Mouse (Mus musculus): Measurements from ENCODE around the gene Tmem38b. TPM values are rescaled to one million over a fixed set of nuclear protein-coding genes. Genes with fewer than 3 reads are reported as not detected.

Gene Tmem38b
- total and polyA plus RNA-seq, 3 experiments = 3.1 to 5.9 TPM; not detected in 1

DNA sequence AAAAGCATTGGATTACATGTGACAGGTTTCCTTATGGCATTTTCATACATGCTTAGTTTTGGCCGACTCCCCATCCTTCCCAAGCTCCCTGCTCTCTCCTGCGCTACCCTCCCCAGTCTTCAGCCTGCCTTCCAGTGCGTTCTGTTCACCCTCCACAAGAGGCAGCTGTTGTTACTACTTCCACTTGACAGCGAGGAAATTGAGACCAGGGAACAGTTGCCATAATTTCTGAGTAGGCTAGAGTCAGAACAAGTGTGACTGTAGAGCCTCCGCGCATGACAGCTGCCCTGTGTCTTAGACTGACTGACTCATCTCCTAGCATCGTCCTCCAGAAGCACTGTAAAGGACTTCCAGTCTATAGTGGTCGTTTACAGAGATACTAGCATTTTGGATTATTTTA, 17.7 kb downstream of the Tmem38b start:
- TF ChIP-seq MEF2A (IDR thresholded peaks at IDR 0.05; ENCODE audit: extremely low read depth, insufficient replicate concordance, low read depth, low read length, poor library complexity, severe bottlenecking) (no peak), CHD2 (IDR thresholded peaks at IDR 0.05; ENCODE audit: low read length) (no peak), GATA1 (IDR thresholded peaks at IDR 0.05; ENCODE audit: low read depth, low read length) (no peak)
- Histone ChIP-seq H3K36me3 (ENCODE audit: control insufficient read depth in 1 of 2, insufficient read depth in 2 of 2, low read length in 2 of 2) (no peaks in the 10 kb centered on the region), H3K27ac (ENCODE audit: control insufficient read depth, low read depth, low read length) (no peak overlapping the region), H3K4me3 (ENCODE audit: control insufficient read depth in 1 of 2, insufficient read depth in 1 of 2, low read depth in 2 of 2, low read length in 2 of 2) (no peak overlapping the region), H3K4me1 (ENCODE audit: control insufficient read depth in 1 of 2, insufficient read depth in 2 of 2, low read length in 2 of 2) (no peaks in the 10 kb centered on the region), H3K79me2 (ENCODE audit: control insufficient read depth, insufficient read depth, low read length, poor library complexity) (no peaks in the 10 kb centered on the region), H3K9ac (ENCODE audit: control insufficient read depth, low read depth, low read length, poor library complexity, severe bottlenecking) (no peak overlapping the region), H3K27me3 (ENCODE audit: control insufficient read depth in 1 of 2, insufficient read depth in 2 of 2, low read length in 2 of 2) (no peaks in the 10 kb centered on the region), H3K9me3 (replicated peaks; ENCODE audit: insufficient read depth, low read length) (no peaks in the 10 kb centered on the region)
- no peak for DNase-seq (ENCODE audit: low read depth, low spot score)

DNA sequence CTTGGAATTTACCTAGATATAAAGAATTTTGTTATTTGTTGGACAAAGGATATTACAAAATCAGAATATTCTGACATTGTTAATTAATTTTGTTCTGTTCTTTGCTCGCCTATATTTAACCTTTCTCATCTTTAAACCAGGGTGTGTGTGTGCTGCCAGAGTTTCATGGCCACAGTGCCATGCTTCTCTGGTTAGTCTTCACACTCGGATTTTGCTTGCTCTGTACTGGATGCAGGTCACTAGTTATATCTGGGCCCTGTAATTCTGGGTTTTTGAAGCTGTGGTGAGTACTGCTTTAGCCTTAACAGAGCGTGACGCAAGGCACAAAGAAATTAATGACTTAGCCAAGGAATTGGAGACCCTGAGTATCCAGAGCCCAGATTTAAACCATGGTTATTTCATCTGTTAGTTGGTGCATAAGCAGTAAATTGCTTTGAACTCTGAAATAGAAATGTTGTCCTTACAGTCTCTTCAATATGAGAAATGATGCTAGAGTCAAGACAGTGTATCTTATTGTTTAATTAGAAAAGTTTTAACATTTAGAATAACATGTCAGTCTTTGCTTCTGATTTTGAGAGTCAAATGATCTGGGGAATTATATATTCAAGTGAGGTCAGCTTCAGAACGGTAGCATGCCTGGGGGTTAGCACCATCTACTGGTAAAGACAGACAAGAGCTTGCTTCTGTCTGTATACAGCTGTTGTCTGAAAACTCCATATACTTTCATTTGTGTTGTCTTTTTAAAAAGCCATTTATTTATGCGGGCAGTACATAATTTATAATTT, 19.2 kb downstream of the Tmem38b start:
- H3K9ac ChIP-seq (ENCODE audit: control insufficient read depth, low read depth, low read length, poor library complexity, severe bottlenecking) = no peak overlapping the region
- no peaks in the 10 kb centered on the region for H3K9me3 ChIP-seq (replicated peaks; ENCODE audit: insufficient read depth, low read length)
- no peaks in the 10 kb centered on the region for H3K36me3 ChIP-seq (ENCODE audit: control insufficient read depth in 1 of 2, insufficient read depth in 2 of 2, low read length in 2 of 2)
- no peak overlapping the region for H3K4me3 ChIP-seq (ENCODE audit: control insufficient read depth in 1 of 2, insufficient read depth in 1 of 2, low read depth in 2 of 2, low read length in 2 of 2)
- TF ChIP-seq RAD21 (IDR thresholded peaks at IDR 0.05; ENCODE audit: low read depth, low read length) (peak; percentile 81), USF1 (IDR thresholded peaks at IDR 0.05; ENCODE audit: low read depth, low read length) (no peak), TCF12 (IDR thresholded peaks at IDR 0.05; ENCODE audit: low read depth, low read length) (no peak), CTCF (IDR thresholded peaks at IDR 0.05 in 2 of 3, conservative IDR thresholded peaks at IDR 0.05 in 1 of 3; ENCODE audit: control insufficient read depth in 1 of 3, insufficient read depth in 1 of 3, low read depth in 2 of 3, low read length in 3 of 3, poor library complexity in 1 of 3, severe bottlenecking in 1 of 3) (peak; percentile 47 to 74 (median 51)), MAZ (IDR thresholded peaks at IDR 0.05; ENCODE audit: low read depth, low read length) (no peak), CHD2 (IDR thresholded peaks at IDR 0.05; ENCODE audit: low read length) (no peak), CHD1 (IDR thresholded peaks at IDR 0.05; ENCODE audit: low read depth, low read length) (no peak), SMC3 (IDR thresholded peaks at IDR 0.05; ENCODE audit: low read depth, low read length) (peak; percentile 79), ZC3H11A (IDR thresholded peaks at IDR 0.05; ENCODE audit: low read depth, low read length) (peak; percentile 53), TAL1 (IDR thresholded peaks at IDR 0.05; ENCODE audit: low read length) (no peak), RCOR1 (IDR thresholded peaks at IDR 0.05; ENCODE audit: low read depth, low read length) (no peak)
- H3K4me1 ChIP-seq (ENCODE audit: control insufficient read depth in 1 of 2, insufficient read depth in 2 of 2, low read length in 2 of 2) = no peaks in the 10 kb centered on the region
- no peaks in the 10 kb centered on the region for H3K79me2 ChIP-seq (ENCODE audit: control insufficient read depth, insufficient read depth, low read length, poor library complexity)
- peak; percentile 56 for DNase-seq (ENCODE audit: low read depth, low spot score)
- no peaks in the 10 kb centered on the region for H3K27me3 ChIP-seq (ENCODE audit: control insufficient read depth in 1 of 2, insufficient read depth in 2 of 2, low read length in 2 of 2)
- H3K27ac ChIP-seq (ENCODE audit: control insufficient read depth, low read depth, low read length) = no peak overlapping the region

GRCm38 (mm10) chr4:53845656-53846055, 19.8 kb downstream of the Tmem38b start:
- TF ChIP-seq BHLHE40 (IDR thresholded peaks at IDR 0.05; ENCODE audit: borderline replicate concordance, low read depth, low read length) (no peak), E2F4 (IDR thresholded peaks at IDR 0.05; ENCODE audit: borderline replicate concordance, low read depth, low read length) (no peak), ZC3H11A (IDR thresholded peaks at IDR 0.05; ENCODE audit: low read depth, low read length) (no peak), MYC (IDR thresholded peaks at IDR 0.05; ENCODE audit: low read depth, low read length) (no peak), RAD21 (IDR thresholded peaks at IDR 0.05; ENCODE audit: low read depth, low read length) (no peak), NELFE (IDR thresholded peaks at IDR 0.05; ENCODE audit: low read depth, low read length) (no peak), CHD1 (IDR thresholded peaks at IDR 0.05; ENCODE audit: low read depth, low read length) (no peak), MAX (IDR thresholded peaks at IDR 0.05; ENCODE audit: low read length) (no peak), GATA1 (IDR thresholded peaks at IDR 0.05; ENCODE audit: low read depth, low read length) (no peak), USF1 (IDR thresholded peaks at IDR 0.05; ENCODE audit: low read depth, low read length) (no peak), ZKSCAN1 (IDR thresholded peaks at IDR 0.05; ENCODE audit: low read depth, low read length) (no peak), MAZ (IDR thresholded peaks at IDR 0.05; ENCODE audit: low read depth, low read length) (no peak), MEF2A (IDR thresholded peaks at IDR 0.05; ENCODE audit: extremely low read depth, insufficient replicate concordance, low read depth, low read length, poor library complexity, severe bottlenecking) (no peak), TAL1 (IDR thresholded peaks at IDR 0.05; ENCODE audit: low read length) (no peak), SIN3A (IDR thresholded peaks at IDR 0.05; ENCODE audit: low read length) (no peak)
- H3K4me3 ChIP-seq (ENCODE audit: control insufficient read depth in 1 of 2, insufficient read depth in 1 of 2, low read depth in 2 of 2, low read length in 2 of 2) = no peak overlapping the region
- H3K79me2 ChIP-seq (ENCODE audit: control insufficient read depth, insufficient read depth, low read length, poor library complexity) = no peaks in the 10 kb centered on the region
- H3K27ac ChIP-seq (ENCODE audit: control insufficient read depth, low read depth, low read length) = no peak overlapping the region
- no peak overlapping the region for H3K9ac ChIP-seq (ENCODE audit: control insufficient read depth, low read depth, low read length, poor library complexity, severe bottlenecking)
- H3K36me3 ChIP-seq (ENCODE audit: control insufficient read depth in 1 of 2, insufficient read depth in 2 of 2, low read length in 2 of 2) = no peaks in the 10 kb centered on the region
- H3K9me3 ChIP-seq (replicated peaks; ENCODE audit: insufficient read depth, low read length) = no peaks in the 10 kb centered on the region
- no peak for DNase-seq (ENCODE audit: low read depth, low spot score)
- no peaks in the 10 kb centered on the region for H3K27me3 ChIP-seq (ENCODE audit: control insufficient read depth in 1 of 2, insufficient read depth in 2 of 2, low read length in 2 of 2)
- no peaks in the 10 kb centered on the region for H3K4me1 ChIP-seq (ENCODE audit: control insufficient read depth in 1 of 2, insufficient read depth in 2 of 2, low read length in 2 of 2)

Data from MEL (cell line).